Mouse (Mus musculus) megakaryocyte, embryonic 14.5 days (primary cell): ENCODE data around the gene Msi1. TPM values are rescaled to one million over a fixed set of nuclear protein-coding genes. Genes with fewer than 3 reads are reported as not detected.
"Not testable (repeated sequence)": the region's sequence is repeated elsewhere in the genome, so short reads cannot be mapped to it uniquely, and the experiment has no call there.

ENCODE experiments used
- H3K27me3 ChIP-seq: replicated peaks from 2 replicates; pipeline ENCODE3; 2012; ENCODE audit warnings: inconsistent platforms
- H3K36me3 ChIP-seq: replicated peaks from 2 replicates; pipeline ENCODE3; 2012; ENCODE audit warnings: low read length, inconsistent platforms, mixed read lengths
- H3K4me1 ChIP-seq: 2 replicates; pipeline ENCODE4 v1.6.1; 2012; ENCODE audit warnings: inconsistent platforms
- H3K4me3 ChIP-seq: replicated peaks from 2 replicates; pipeline ENCODE3; 2012; ENCODE audit warnings: moderate library complexity, mild to moderate bottlenecking, inconsistent platforms
- H3K9me3 ChIP-seq: 2 replicates; pipeline ENCODE4 v1.6.1; 2012; ENCODE audit warnings: inconsistent platforms
- FLI1 ChIP-seq: IDR thresholded peaks from 2 replicates; pipeline ENCODE4 v1.6.1; 2012; ENCODE audit warnings: low read length, inconsistent platforms, mixed read lengths
- GATA1 ChIP-seq: IDR thresholded peaks from 3 replicates; pipeline ENCODE4 v1.6.1; 2012; ENCODE audit warnings: mixed read lengths, low read length, inconsistent platforms, borderline replicate concordance
- polyA plus RNA-seq: library from polyadenylated mRNA; stranded (reverse); fragments of >175 nt; gene quantifications from 2 replicates; pipeline ENCODE4 v1.2.3, GENCODE M21; 2012; ENCODE audit warnings: low replicate concordance; ENCODE audit not compliant: insufficient read depth

Msi1 gene
- polyA plus RNA-seq, 1 experiment, result 0.02 TPM

- H3K9me3 ChIP-seq, result no peaks in the 10 kb centered on the region
- peaks cover 2% of the 10 kb centered on the region for H3K27me3 ChIP-seq
- TF ChIP-seq FLI1 (no peak), GATA1 (no peak)
- no peak overlapping the region for H3K4me3 ChIP-seq
- H3K4me1 ChIP-seq, result peaks cover 43% of the 10 kb centered on the region
- no peaks in the 10 kb centered on the region for H3K36me3 ChIP-seq
Observed at GRCm38 (mm10) chr5:115487942-115488580, 58.7 kb downstream of the Msi1 start.

GRCm38 (mm10) chr5:115488841-115489698 is 59.7 kb downstream of the Msi1 start:
- Histone ChIP-seq H3K4me3 (peak overlapping the region; percentile 94), H3K4me1 (peaks cover 45% of the 10 kb centered on the region), H3K27me3 (peaks cover 2% of the 10 kb centered on the region), H3K9me3 (no peaks in the 10 kb centered on the region), H3K36me3 (no peaks in the 10 kb centered on the region)
- TF ChIP-seq FLI1, result no peak
- no peak for TF ChIP-seq GATA1

- H3K4me1 ChIP-seq, result peaks cover 39% of the 10 kb centered on the region
- TF ChIP-seq FLI1 (no peak), GATA1 (no peak)
- H3K27me3 ChIP-seq, result peaks cover 10% of the 10 kb centered on the region
- H3K4me3 ChIP-seq, result peak overlapping the region; percentile 94
- H3K9me3 ChIP-seq, result no peaks in the 10 kb centered on the region
- H3K36me3 ChIP-seq, result no peaks in the 10 kb centered on the region
Observed at GRCm38 (mm10) chr5:115489699-115490637, 60.6 kb downstream of the Msi1 start.

- H3K27me3 ChIP-seq, result peaks cover 12% of the 10 kb centered on the region
- peak overlapping the region; percentile 85 for H3K4me3 ChIP-seq
- no peaks in the 10 kb centered on the region for H3K36me3 ChIP-seq
- no peak for TF ChIP-seq GATA1
- TF ChIP-seq FLI1, result no peak
- H3K9me3 ChIP-seq, result no peaks in the 10 kb centered on the region
- peaks cover 37% of the 10 kb centered on the region for H3K4me1 ChIP-seq
Observed at GRCm38 (mm10) chr5:115490638-115491000, 61.2 kb downstream of the Msi1 start.

- TF ChIP-seq GATA1 (no peak), FLI1 (no peak)
- no peaks in the 10 kb centered on the region for H3K9me3 ChIP-seq
- peaks cover 37% of the 10 kb centered on the region for H3K4me1 ChIP-seq
- peaks cover 15% of the 10 kb centered on the region for H3K27me3 ChIP-seq
- peak overlapping the region; percentile 85 for H3K4me3 ChIP-seq
- H3K36me3 ChIP-seq, result no peaks in the 10 kb centered on the region
Observed at GRCm38 (mm10) chr5:115491076-115491475, 61.7 kb downstream of the Msi1 start.

GRCm38 (mm10) chr5:115491771-115492322 is 62.4 kb downstream of the Msi1 start:
- Histone ChIP-seq H3K27me3 (peaks cover 16% of the 10 kb centered on the region), H3K4me3 (peak overlapping the region; percentile 89), H3K4me1 (peaks cover 39% of the 10 kb centered on the region), H3K9me3 (no peaks in the 10 kb centered on the region), H3K36me3 (no peaks in the 10 kb centered on the region)
- TF ChIP-seq GATA1 (no peak), FLI1 (no peak)

- no peak overlapping the region for H3K4me3 ChIP-seq
- peaks cover 43% of the 10 kb centered on the region for H3K4me1 ChIP-seq
- TF ChIP-seq GATA1, result no peak
- TF ChIP-seq FLI1, result no peak
- H3K36me3 ChIP-seq, result no peaks in the 10 kb centered on the region
- peaks cover 16% of the 10 kb centered on the region for H3K27me3 ChIP-seq
- no peaks in the 10 kb centered on the region for H3K9me3 ChIP-seq
Observed at GRCm38 (mm10) chr5:115492711-115493335, 63.4 kb downstream of the Msi1 start.

GRCm38 (mm10) chr5:115493441-115493840 is 64.0 kb downstream of the Msi1 start:
- peaks cover 19% of the 10 kb centered on the region for H3K27me3 ChIP-seq
- H3K4me3 ChIP-seq, result no peak overlapping the region
- H3K4me1 ChIP-seq, result peaks cover 46% of the 10 kb centered on the region
- H3K9me3 ChIP-seq, result no peaks in the 10 kb centered on the region
- no peak for TF ChIP-seq GATA1
- no peak for TF ChIP-seq FLI1
- H3K36me3 ChIP-seq, result no peaks in the 10 kb centered on the region

GRCm38 (mm10) chr5:115495618-115496017 is 66.2 kb downstream of the Msi1 start:
- not testable (repeated sequence) for H3K9me3 ChIP-seq, H3K36me3 ChIP-seq, H3K4me3 ChIP-seq
- peaks cover 36% of the 10 kb centered on the region for H3K4me1 ChIP-seq
- H3K27me3 ChIP-seq, result peaks cover 19% of the 10 kb centered on the region

GRCm38 (mm10) chr5:115497033-115497432 is 67.6 kb downstream of the Msi1 start:
- Histone ChIP-seq H3K4me1 (peaks cover 24% of the 10 kb centered on the region), H3K4me3 (no peak overlapping the region), H3K9me3 (no peaks in the 10 kb centered on the region), H3K27me3 (peaks cover 22% of the 10 kb centered on the region), H3K36me3 (no peaks in the 10 kb centered on the region)
- TF ChIP-seq GATA1 (no peak), FLI1 (no peak)
